Mouse (Mus musculus) frontal cortex, postnatal 10 days (tissue): ENCODE results near the gene Nsdhl.

Experiments
- DNase-seq, 2 experiments: peaks; one replicate each; pipeline ENCODE4 v3.0.0; 2022; ENCODE audit warnings: low spot score in 2 of 2, mixed read lengths in 1 of 2

Gene Nsdhl

DNA sequence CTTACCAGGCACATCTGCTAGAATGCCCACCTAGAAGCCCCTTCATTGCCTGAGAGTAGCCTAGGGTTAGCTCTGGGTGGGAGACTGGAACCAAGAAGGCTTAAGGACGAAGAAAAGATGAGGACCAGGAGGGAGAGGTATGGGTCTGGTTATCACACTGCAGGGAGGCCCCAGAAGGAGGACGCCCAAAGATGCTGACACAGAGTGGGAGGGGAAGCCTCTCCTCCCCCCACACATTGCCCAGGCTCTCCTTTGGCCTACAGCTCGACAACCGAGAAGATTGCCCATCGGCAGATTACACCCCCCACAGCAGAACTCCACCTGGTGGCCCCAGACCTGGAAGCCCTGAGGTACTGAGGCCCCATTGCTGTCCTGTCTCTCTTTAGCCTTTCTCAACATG is 84.8 kb downstream of the Nsdhl start:
- no peak for DNase-seq

DNA sequence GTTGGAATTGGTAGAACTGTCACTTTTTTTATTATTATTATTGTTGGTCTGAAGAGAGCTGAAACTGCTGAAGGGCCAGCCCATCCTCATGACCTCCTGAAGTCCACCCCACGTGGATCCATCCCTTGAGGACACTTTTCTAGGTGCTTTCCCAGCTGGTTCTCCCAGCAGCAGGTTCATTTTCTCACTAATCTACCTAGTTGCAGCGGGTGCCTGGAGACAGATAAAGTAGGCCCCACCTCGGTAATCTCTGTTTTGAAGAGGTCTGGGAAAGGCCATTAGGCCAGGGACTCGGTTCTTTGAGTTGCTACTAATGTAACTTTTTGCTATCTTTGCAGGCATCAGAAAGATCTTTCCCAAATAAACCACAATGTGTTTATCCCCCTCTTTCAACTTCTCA is 87.3 kb downstream of the Nsdhl start:
- DNase-seq, result no peak

DNA sequence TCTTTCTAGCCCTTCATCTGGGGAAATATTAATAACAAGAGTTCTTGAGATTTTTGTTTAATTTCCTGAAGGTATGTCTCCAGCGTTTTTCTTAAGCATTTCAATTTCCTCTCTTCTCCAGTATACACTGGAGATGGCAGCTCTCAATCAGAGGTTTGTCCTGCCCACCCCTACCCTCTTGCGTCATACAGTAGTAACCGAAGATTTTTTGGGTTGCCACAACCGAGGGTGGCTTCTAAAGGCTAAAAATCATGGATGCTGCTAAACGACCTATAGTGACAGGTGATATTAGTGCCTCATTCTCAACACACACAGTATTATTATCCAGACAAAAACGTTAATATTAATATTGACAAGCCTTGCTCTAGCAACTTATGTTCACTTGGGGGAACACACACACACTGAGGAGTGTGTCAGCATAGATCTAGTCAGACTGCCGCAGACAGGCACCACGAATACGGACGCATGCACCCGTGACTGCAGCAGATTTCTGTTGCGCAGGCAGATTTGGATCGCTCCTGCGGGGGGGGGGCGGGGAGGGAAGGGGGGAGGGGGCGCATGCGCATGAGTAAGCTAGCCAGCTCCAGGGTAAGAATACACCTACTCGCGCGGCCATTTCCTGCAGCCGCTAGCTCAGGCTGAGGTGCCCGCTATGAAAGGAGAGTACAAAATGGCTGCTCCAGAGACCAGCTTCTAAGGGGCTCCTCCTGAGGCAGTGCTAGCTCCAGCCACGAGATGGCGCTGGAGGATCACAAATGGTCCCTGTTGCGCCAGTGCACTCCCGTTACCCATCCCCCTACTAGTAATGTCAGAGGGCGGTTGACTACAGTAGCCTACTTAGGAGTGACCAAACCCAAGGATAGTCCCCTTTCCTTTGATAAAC is 89.5 kb downstream of the Nsdhl start:
- DNase-seq, result peak; percentile 87 to 88
